Mouse (Mus musculus) splenic B cell, adult 2 months (primary cell): ENCODE data around the gene Klf3.
A peak's percentile ranks its signal among the peaks of the same experiment; 100 is the strongest.

Experiments used
- DNase-seq: peaks from one replicate; pipeline ENCODE4 v3.0.0-alpha.2; 2011; ENCODE audit warnings: low read depth, low spot score
- H3K27me3 ChIP-seq: 2 replicates; pipeline ENCODE4 v1.6.1; 2012; ENCODE audit warnings: mild to moderate bottlenecking, low read length, moderate library complexity, mixed read lengths; ENCODE audit not compliant: control insufficient read depth, poor library complexity, insufficient read depth, severe bottlenecking
- H3K36me3 ChIP-seq: 2 replicates; pipeline ENCODE4 v1.6.1; 2012; ENCODE audit warnings: mild to moderate bottlenecking, low read length, moderate library complexity, mixed read lengths; ENCODE audit not compliant: control insufficient read depth, poor library complexity, insufficient read depth, severe bottlenecking

The Klf3 gene

GRCm38 (mm10) chr5:64814416-64814815 is 11.2 kb downstream of the Klf3 start:
- H3K27me3 ChIP-seq, result no peaks in the 10 kb centered on the region
- peaks cover 11% of the 10 kb centered on the region for H3K36me3 ChIP-seq
- DNase-seq, result no peak

GRCm38 (mm10) chr5:64815631-64816030 is 12.4 kb downstream of the Klf3 start:
- no peaks in the 10 kb centered on the region for H3K27me3 ChIP-seq
- DNase-seq, result no peak

GRCm38 (mm10) chr5:64816290-64816973 is 13.2 kb downstream of the Klf3 start:
- Histone ChIP-seq H3K36me3 (peaks cover 11% of the 10 kb centered on the region), H3K27me3 (no peaks in the 10 kb centered on the region)
- no peak for DNase-seq

More at GRCm38 (mm10) chr5:64815631-64816030, 12.4 kb downstream of the Klf3 start:
- H3K36me3 ChIP-seq, result peaks cover 11% of the 10 kb centered on the region

GRCm38 (mm10) chr5:64816974-64817296 is 13.7 kb downstream of the Klf3 start:
- no peaks in the 10 kb centered on the region for H3K27me3 ChIP-seq
- no peak for DNase-seq
- peaks cover 11% of the 10 kb centered on the region for H3K36me3 ChIP-seq

- no peaks in the 10 kb centered on the region for H3K27me3 ChIP-seq
- DNase-seq, result peak; percentile 83
- peaks cover 20% of the 10 kb centered on the region for H3K36me3 ChIP-seq
Measured at GRCm38 (mm10) chr5:64819390-64819789, 16.2 kb downstream of the Klf3 start.

GRCm38 (mm10) chr5:64820138-64820537 is 16.9 kb downstream of the Klf3 start:
- DNase-seq, result no peak
- no peaks in the 10 kb centered on the region for H3K27me3 ChIP-seq

GRCm38 (mm10) chr5:64821294-64821693 is 18.1 kb downstream of the Klf3 start:
- no peaks in the 10 kb centered on the region for H3K27me3 ChIP-seq
- peaks cover 20% of the 10 kb centered on the region for H3K36me3 ChIP-seq
- DNase-seq, result no peak

More at GRCm38 (mm10) chr5:64820138-64820537, 16.9 kb downstream of the Klf3 start:
- peaks cover 20% of the 10 kb centered on the region for H3K36me3 ChIP-seq

GRCm38 (mm10) chr5:64821964-64822363 is 18.8 kb downstream of the Klf3 start:
- DNase-seq, result no peak
- peaks cover 20% of the 10 kb centered on the region for H3K36me3 ChIP-seq
- no peaks in the 10 kb centered on the region for H3K27me3 ChIP-seq

- no peak for DNase-seq
- no peaks in the 10 kb centered on the region for H3K27me3 ChIP-seq
- H3K36me3 ChIP-seq, result peaks cover 18% of the 10 kb centered on the region
Measured at GRCm38 (mm10) chr5:64823431-64823830, 20.2 kb downstream of the Klf3 start.

- no peak for DNase-seq
- Histone ChIP-seq H3K36me3 (peaks cover 19% of the 10 kb centered on the region), H3K27me3 (no peaks in the 10 kb centered on the region)
Measured at GRCm38 (mm10) chr5:64824765-64825164, 21.6 kb downstream of the Klf3 start.

- no peak for DNase-seq
- Histone ChIP-seq H3K27me3 (no peaks in the 10 kb centered on the region), H3K36me3 (peaks cover 19% of the 10 kb centered on the region)
Measured at GRCm38 (mm10) chr5:64825496-64825895, 22.3 kb downstream of the Klf3 start.

- DNase-seq, result no peak
- peaks cover 20% of the 10 kb centered on the region for H3K36me3 ChIP-seq
- H3K27me3 ChIP-seq, result no peaks in the 10 kb centered on the region
Measured at GRCm38 (mm10) chr5:64827151-64827550, 24.0 kb downstream of the Klf3 start.

GRCm38 (mm10) chr5:64828314-64828713 is 25.1 kb downstream of the Klf3 start:
- Histone ChIP-seq H3K27me3 (no peaks in the 10 kb centered on the region), H3K36me3 (peaks cover 15% of the 10 kb centered on the region)
- DNase-seq, result no peak

- peaks cover 11% of the 10 kb centered on the region for H3K36me3 ChIP-seq
- H3K27me3 ChIP-seq, result no peaks in the 10 kb centered on the region
- no peak for DNase-seq
Measured at GRCm38 (mm10) chr5:64829606-64830005, 26.4 kb downstream of the Klf3 start.

- no peaks in the 10 kb centered on the region for H3K27me3 ChIP-seq
- H3K36me3 ChIP-seq, result peaks cover 11% of the 10 kb centered on the region
- no peak for DNase-seq
Measured at GRCm38 (mm10) chr5:64830773-64831172, 27.6 kb downstream of the Klf3 start.

GRCm38 (mm10) chr5:64833410-64833809 is 30.2 kb downstream of the Klf3 start:
- Histone ChIP-seq H3K36me3 (peaks cover 7% of the 10 kb centered on the region), H3K27me3 (no peaks in the 10 kb centered on the region)
- no peak for DNase-seq
